Mouse (Mus musculus) small intestine, adult 2 months (tissue): ENCODE measurements around the gene Acbd5. TPM values are rescaled to one million over a fixed set of nuclear protein-coding genes. Genes with fewer than 3 reads are reported as not detected.

ENCODE experiments used
- H3K27ac ChIP-seq: fragments of 200-500 bp; 2 replicates; pipeline ENCODE4 v1.5.1; 2012; ENCODE audit warnings: low read depth, low read length, control low read depth, inconsistent platforms; ENCODE audit not compliant: insufficient read depth
- H3K27me3 ChIP-seq: fragments of 200-500 bp; 2 replicates; pipeline ENCODE4 v1.6.1; 2012; ENCODE audit warnings: mild to moderate bottlenecking, moderate library complexity, low read length, inconsistent platforms; ENCODE audit not compliant: control insufficient read depth, insufficient read depth
- H3K36me3 ChIP-seq: fragments of 200-500 bp; 2 replicates; pipeline ENCODE4 v1.6.1; 2012; ENCODE audit warnings: mild to moderate bottlenecking, low read length, control low read depth, inconsistent platforms; ENCODE audit not compliant: control insufficient read depth, insufficient read depth
- H3K4me1 ChIP-seq: fragments of 200-500 bp; 2 replicates; pipeline ENCODE4 v1.6.1; 2012; ENCODE audit warnings: low read length, inconsistent platforms, mixed read lengths; ENCODE audit not compliant: control insufficient read depth, insufficient read depth, insufficient read length
- H3K4me3 ChIP-seq: fragments of 200-500 bp; 2 replicates; pipeline ENCODE4 v1.5.1; 2012; ENCODE audit warnings: low read depth, mild to moderate bottlenecking, control low read depth, inconsistent platforms, low read length, moderate library complexity
- CTCF ChIP-seq: fragments of 200-500 bp; IDR thresholded peaks from 2 replicates; pipeline ENCODE4 v1.5.1; 2012; ENCODE audit warnings: low read depth, mild to moderate bottlenecking, control low read depth, inconsistent platforms, low read length, moderate library complexity, mixed read lengths; ENCODE audit not compliant: insufficient replicate concordance, insufficient read length; ENCODE audit errors: extremely low read depth
- POLR2A ChIP-seq: fragments of 200-500 bp; IDR thresholded peaks from 2 replicates; pipeline ENCODE4 v1.6.1; 2012; ENCODE audit warnings: low read depth, mild to moderate bottlenecking, control low read depth, inconsistent platforms, low read length, moderate library complexity
- WGBS: fragments of 180-500 bp; shearing (Covaris S2); methylation state at CpG from one replicate; pipeline ENCODE4 v1.1.7; 2018; 5-methylcytosine and 5-hydroxymethylcytosine counted together
- polyA plus RNA-seq: library from polyadenylated mRNA; depleted of rRNA; stranded (reverse); fragments of >200 nt; gene quantifications from 2 replicates; pipeline ENCODE4 v1.2.3, GENCODE M21; 2012

Gene Acbd5
- polyA plus RNA-seq, 1 experiment, result 7.8 TPM

GRCm38 (mm10) chr2:23084540-23084939, 16.6 kb downstream of the Acbd5 start:
- Histone ChIP-seq H3K27me3 (no peaks in the 10 kb centered on the region), H3K36me3 (peaks cover 20% of the 10 kb centered on the region), H3K27ac (no peak overlapping the region), H3K4me3 (no peak overlapping the region), H3K4me1 (no peaks in the 10 kb centered on the region)
- 94% methylated on average over 8 of the region's 8 CpGs for WGBS
- TF ChIP-seq POLR2A, result no peak
- no peak for TF ChIP-seq CTCF

- Histone ChIP-seq H3K4me3 (no peak overlapping the region), H3K27ac (no peak overlapping the region), H3K4me1 (no peaks in the 10 kb centered on the region), H3K27me3 (no peaks in the 10 kb centered on the region), H3K36me3 (peaks cover 38% of the 10 kb centered on the region)
- 48% methylated on average over 5 of the region's 5 CpGs for WGBS
- TF ChIP-seq CTCF (peak; percentile 74; the same call in 1 of the 2 replicates), POLR2A (no peak)
These were observed 24.2 kb downstream of the Acbd5 start for GRCm38 (mm10) chr2:23092216-23092615.

- no peak overlapping the region for H3K27ac ChIP-seq
- no peaks in the 10 kb centered on the region for H3K27me3 ChIP-seq
- no peaks in the 10 kb centered on the region for H3K4me1 ChIP-seq
- H3K36me3 ChIP-seq, result peaks cover 29% of the 10 kb centered on the region
- TF ChIP-seq POLR2A, result no peak
- no peak for TF ChIP-seq CTCF
- no peak overlapping the region for H3K4me3 ChIP-seq
These were observed 29.1 kb downstream of the Acbd5 start for GRCm38 (mm10) chr2:23097028-23097427.

- no peak overlapping the region for H3K27ac ChIP-seq
- no peak overlapping the region for H3K4me3 ChIP-seq
- no peaks in the 10 kb centered on the region for H3K27me3 ChIP-seq
- TF ChIP-seq CTCF, result no peak
- H3K36me3 ChIP-seq, result peaks cover 10% of the 10 kb centered on the region; the same call in 1 of the 2 replicates
- H3K4me1 ChIP-seq, result no peaks in the 10 kb centered on the region
These were observed 34.3 kb downstream of the Acbd5 start for GRCm38 (mm10) chr2:23102266-23102665.

GRCm38 (mm10) chr2:23119573-23119972, 51.6 kb downstream of the Acbd5 start:
- TF ChIP-seq POLR2A (no peak), CTCF (no peak)
- H3K27me3 ChIP-seq, result no peaks in the 10 kb centered on the region
- H3K4me3 ChIP-seq, result no peak overlapping the region
- no peak overlapping the region for H3K27ac ChIP-seq
- H3K4me1 ChIP-seq, result no peaks in the 10 kb centered on the region
- peaks cover 16% of the 10 kb centered on the region for H3K36me3 ChIP-seq

GRCm38 (mm10) chr2:23155199-23155621, 87.2 kb downstream of the Acbd5 start:
- WGBS, result under 1% methylated on average over 5 of the region's 5 CpGs
- peak overlapping the region; percentile 78 for H3K4me3 ChIP-seq
- peaks cover 2% of the 10 kb centered on the region; the same call in 1 of the 2 replicates for H3K4me1 ChIP-seq
- H3K27me3 ChIP-seq, result no peaks in the 10 kb centered on the region
- no peaks in the 10 kb centered on the region for H3K36me3 ChIP-seq
- TF ChIP-seq POLR2A, result no peak
- no peak for TF ChIP-seq CTCF
- peak overlapping the region; percentile 14; the same call in 1 of the 2 replicates for H3K27ac ChIP-seq

GRCm38 (mm10) chr2:23155777-23156607, 88.0 kb downstream of the Acbd5 start, which contains the start of the genes Mastl and Yme1l1:
Gene Mastl (minus strand): TSS chr2:23156024.
Gene Yme1l1 (plus strand): TSS chr2:23156369.
- H3K27ac ChIP-seq, result peak within 1 kb of the TSS; percentile 100
- H3K36me3 ChIP-seq, result peaks cover under 1% of the 10 kb centered on the region; the same call in 1 of the 2 replicates
- peaks cover 2% of the 10 kb centered on the region; the same call in 1 of the 2 replicates for H3K4me1 ChIP-seq
- no peaks in the 10 kb centered on the region for H3K27me3 ChIP-seq
- no peak; the same call in none of the 2 replicates for TF ChIP-seq POLR2A
- TF ChIP-seq CTCF, result peak; percentile 53; the same call in 1 of the 2 replicates
- H3K4me3 ChIP-seq, result peak within 1 kb of the TSS; percentile 78
- under 1% methylated on average over 61 of the region's 61 CpGs for WGBS
